Mouse (Mus musculus): Measurements from ENCODE around the gene Cbs.

DNA sequence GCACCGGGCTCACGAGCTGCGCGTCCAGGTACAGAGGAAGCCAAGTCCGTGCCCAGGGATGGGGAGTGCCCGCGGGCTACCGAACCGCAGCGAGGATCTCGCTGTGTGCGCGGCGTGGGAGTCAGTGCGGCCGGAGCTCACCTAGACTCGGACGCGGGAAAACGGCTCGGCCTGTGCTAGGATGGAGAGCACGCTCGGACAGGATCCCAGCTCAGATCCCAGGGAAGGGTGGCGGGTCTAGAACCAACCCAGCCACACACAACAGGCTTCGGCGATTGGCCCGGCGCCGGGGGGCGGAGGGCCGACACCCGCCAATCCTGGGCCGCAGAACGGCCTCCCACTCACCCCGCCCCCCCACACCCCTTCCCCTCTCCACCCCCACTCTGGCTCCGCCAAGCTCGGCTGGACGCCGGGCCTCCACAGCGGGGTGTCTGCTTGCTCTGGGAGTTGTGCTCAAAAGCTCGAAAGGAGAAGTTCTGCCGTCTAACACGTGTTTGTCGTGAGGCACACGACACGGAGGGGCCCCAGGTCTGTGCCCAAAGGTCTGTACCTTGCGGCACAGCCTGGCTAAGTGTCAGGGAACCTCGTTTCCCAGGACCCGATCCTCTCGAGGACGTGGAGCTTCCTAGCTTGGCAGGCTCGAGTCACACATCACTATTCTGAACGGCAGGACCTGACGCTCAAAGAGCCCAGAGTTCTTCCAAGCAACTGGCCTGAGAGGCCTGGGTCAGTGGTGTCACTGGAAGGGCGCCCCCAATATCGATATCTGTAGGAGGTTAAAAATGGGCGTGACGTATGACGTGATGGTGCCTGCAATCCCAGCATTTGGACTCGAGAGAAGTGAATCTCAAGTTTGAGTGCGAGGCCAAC lies at the start of gene Cbs:
- TF ChIP-seq CTCF (IDR thresholded peaks at IDR 0.05), result no peak
- TF ChIP-seq EP300 (IDR thresholded peaks at IDR 0.05), result no peak
